Mouse (Mus musculus) kidney, adult 11 months (tissue): ENCODE measurements around the gene Slfnl1.

Experiments used
- DNase-seq: peaks from one replicate; pipeline ENCODE4 v3.0.0; 2022

The Slfnl1 gene

GRCm38 (mm10) chr4:120531986-120532385 lies at the start of gene Slfnl1:
TSS of gene Slfnl1 (plus strand) at chr4:120532231.
- DNase-seq = no peak

GRCm38 (mm10) chr4:120487707-120488106 lies 44.3 kb upstream of the Slfnl1 start:
- no peak for DNase-seq

GRCm38 (mm10) chr4:120506955-120507354 lies 25.1 kb upstream of the Slfnl1 start:
- no peak for DNase-seq

GRCm38 (mm10) chr4:120511203-120511602 lies 20.8 kb upstream of the Slfnl1 start:
- no peak for DNase-seq

- DNase-seq = no peak
Observed at GRCm38 (mm10) chr4:120514366-120514765, 17.7 kb upstream of the Slfnl1 start.

- peak; percentile 50 for DNase-seq
Observed at GRCm38 (mm10) chr4:120516491-120516890, 15.5 kb upstream of the Slfnl1 start.

GRCm38 (mm10) chr4:120516907-120517306 lies 15.1 kb upstream of the Slfnl1 start:
- no peak for DNase-seq

GRCm38 (mm10) chr4:120517335-120517734 lies 14.7 kb upstream of the Slfnl1 start:
- DNase-seq = peak; percentile 84

- no peak for DNase-seq
Observed at GRCm38 (mm10) chr4:120521761-120522160, 10.3 kb upstream of the Slfnl1 start.

- peak; percentile 65 for DNase-seq
Observed at GRCm38 (mm10) chr4:120522351-120522750, 9.7 kb upstream of the Slfnl1 start.

GRCm38 (mm10) chr4:120523092-120523491 lies 8.9 kb upstream of the Slfnl1 start:
- no peak for DNase-seq

GRCm38 (mm10) chr4:120528171-120528570 lies 3.9 kb upstream of the Slfnl1 start:
- DNase-seq = no peak

- DNase-seq = no peak
Observed at GRCm38 (mm10) chr4:120538664-120539063, 6.6 kb downstream of the Slfnl1 start.

- DNase-seq = no peak
Observed at GRCm38 (mm10) chr4:120544896-120545295, 12.9 kb downstream of the Slfnl1 start.

GRCm38 (mm10) chr4:120556592-120556991 lies 24.6 kb downstream of the Slfnl1 start:
- DNase-seq = no peak

GRCm38 (mm10) chr4:120565726-120566125 lies 33.7 kb downstream of the Slfnl1 start:
- no peak for DNase-seq

- DNase-seq = no peak
Observed at GRCm38 (mm10) chr4:120568005-120568404, 36.0 kb downstream of the Slfnl1 start.

GRCm38 (mm10) chr4:120569025-120569424 lies 37.0 kb downstream of the Slfnl1 start:
- DNase-seq = peak; percentile 57

- peak; percentile 93 for DNase-seq
Observed at GRCm38 (mm10) chr4:120569486-120570437, 37.7 kb downstream of the Slfnl1 start, which contains the start of gene Ctps. TSS of gene Ctps (minus strand) at chr4:120570276.

- no peak for DNase-seq
Observed at GRCm38 (mm10) chr4:120570438-120571069, 38.5 kb downstream of the Slfnl1 start.

GRCm38 (mm10) chr4:120571070-120571464 lies 39.0 kb downstream of the Slfnl1 start:
- DNase-seq = no peak

- no peak for DNase-seq
Observed at GRCm38 (mm10) chr4:120571691-120572090, 39.7 kb downstream of the Slfnl1 start.

GRCm38 (mm10) chr4:120580894-120581293 lies 48.9 kb downstream of the Slfnl1 start:
- no peak for DNase-seq

- no peak for DNase-seq
Observed at GRCm38 (mm10) chr4:120581711-120582110, 49.7 kb downstream of the Slfnl1 start.
